Mouse (Mus musculus) thymus, adult 18-20 months (tissue): Measurements from ENCODE around the gene Large2.

ENCODE experiments used
- DNase-seq, 2 experiments: peaks; one replicate each; pipeline ENCODE4 v3.0.0; 2022; ENCODE audit warnings: mixed read lengths in 2 of 2

Gene Large2

GRCm38 (mm10) chr2:92390206-92390930 is 15.7 kb upstream of the Large2 start:
- DNase-seq: no peak

- no peak for DNase-seq
These were observed 15.0 kb upstream of the Large2 start for GRCm38 (mm10) chr2:92389645-92390044.

GRCm38 (mm10) chr2:92388891-92389641 is 14.4 kb upstream of the Large2 start:
- DNase-seq: peak; percentile 31 to 46

- no peak for DNase-seq
These were observed 13.4 kb upstream of the Large2 start for GRCm38 (mm10) chr2:92388081-92388517.

- no peak for DNase-seq
These were observed 13.0 kb upstream of the Large2 start for GRCm38 (mm10) chr2:92387646-92388045.

GRCm38 (mm10) chr2:92386821-92387570 is 12.3 kb upstream of the Large2 start:
- DNase-seq: no peak

GRCm38 (mm10) chr2:92385113-92386051 is 10.7 kb upstream of the Large2 start:
- no peak for DNase-seq

- DNase-seq: no peak
These were observed 9.4 kb upstream of the Large2 start for GRCm38 (mm10) chr2:92384101-92384500.

- DNase-seq: no peak
These were observed 8.1 kb upstream of the Large2 start for GRCm38 (mm10) chr2:92382759-92383158.

GRCm38 (mm10) chr2:92381901-92382588 is 7.4 kb upstream of the Large2 start, which contains the start of gene 1700029I15Rik:
Gene 1700029I15Rik (plus strand): TSS chr2:92382538.
- DNase-seq: no peak

GRCm38 (mm10) chr2:92381161-92381560 is 6.5 kb upstream of the Large2 start:
- DNase-seq: no peak

- no peak for DNase-seq
These were observed 5.9 kb upstream of the Large2 start for GRCm38 (mm10) chr2:92380495-92381050.

- no peak for DNase-seq
These were observed 5.3 kb upstream of the Large2 start for GRCm38 (mm10) chr2:92379783-92380494.

GRCm38 (mm10) chr2:92377320-92377719 is 2.7 kb upstream of the Large2 start:
- no peak for DNase-seq

- no peak for DNase-seq
These were observed 1.6 kb upstream of the Large2 start for GRCm38 (mm10) chr2:92376300-92376699.

- DNase-seq: no peak
These were observed 1.1 kb upstream of the Large2 start for GRCm38 (mm10) chr2:92375788-92376187.

- peak; percentile 96 to 98 for DNase-seq
These were observed 492 bp upstream of the Large2 start for GRCm38 (mm10) chr2:92375099-92375623.

- DNase-seq: no peak
These were observed 1.2 kb downstream of the Large2 start for GRCm38 (mm10) chr2:92373437-92373813.

GRCm38 (mm10) chr2:92372767-92373436 is 1.8 kb downstream of the Large2 start:
- DNase-seq: no peak
